Mouse (Mus musculus) v-Abl transformed pro-B cells (cell line): ENCODE results near the gene 4930453N24Rik.

Experiments used
- in situ Hi-C, 2 experiments: fragments of 400-800 bp; cut with MboI; formaldehyde crosslinking; loops; one replicate each; pipeline ENCODE4 v1.15.1; 2025; ENCODE audit not compliant: unreplicated experiment in 2 of 2

4930453N24Rik gene

DNA sequence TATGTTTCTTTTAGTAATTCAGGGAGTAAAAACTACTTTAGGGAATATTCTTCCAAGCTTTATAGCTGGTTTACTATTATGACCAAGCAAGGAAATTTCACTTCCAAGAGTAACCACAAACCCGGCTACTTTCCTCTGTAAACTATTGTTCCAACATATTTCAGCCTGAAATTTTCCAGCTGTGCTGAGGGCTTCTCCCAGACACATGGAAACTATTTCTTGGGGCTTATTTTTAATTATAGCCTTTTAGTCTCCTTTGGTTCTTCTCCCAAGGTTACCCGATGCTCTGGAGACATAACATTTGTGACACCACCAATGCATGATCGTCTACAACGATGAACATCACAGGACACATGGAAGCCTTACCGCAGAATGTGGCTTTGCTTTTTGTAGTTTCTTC is 33.7 kb downstream of the 4930453N24Rik start:
- in situ Hi-C loops: loop anchor here in 1 of 2 experiments (25.0 kb wide), 1 partner anchor 1275 kb away; no protein-coding TSS in a partner anchor

DNA sequence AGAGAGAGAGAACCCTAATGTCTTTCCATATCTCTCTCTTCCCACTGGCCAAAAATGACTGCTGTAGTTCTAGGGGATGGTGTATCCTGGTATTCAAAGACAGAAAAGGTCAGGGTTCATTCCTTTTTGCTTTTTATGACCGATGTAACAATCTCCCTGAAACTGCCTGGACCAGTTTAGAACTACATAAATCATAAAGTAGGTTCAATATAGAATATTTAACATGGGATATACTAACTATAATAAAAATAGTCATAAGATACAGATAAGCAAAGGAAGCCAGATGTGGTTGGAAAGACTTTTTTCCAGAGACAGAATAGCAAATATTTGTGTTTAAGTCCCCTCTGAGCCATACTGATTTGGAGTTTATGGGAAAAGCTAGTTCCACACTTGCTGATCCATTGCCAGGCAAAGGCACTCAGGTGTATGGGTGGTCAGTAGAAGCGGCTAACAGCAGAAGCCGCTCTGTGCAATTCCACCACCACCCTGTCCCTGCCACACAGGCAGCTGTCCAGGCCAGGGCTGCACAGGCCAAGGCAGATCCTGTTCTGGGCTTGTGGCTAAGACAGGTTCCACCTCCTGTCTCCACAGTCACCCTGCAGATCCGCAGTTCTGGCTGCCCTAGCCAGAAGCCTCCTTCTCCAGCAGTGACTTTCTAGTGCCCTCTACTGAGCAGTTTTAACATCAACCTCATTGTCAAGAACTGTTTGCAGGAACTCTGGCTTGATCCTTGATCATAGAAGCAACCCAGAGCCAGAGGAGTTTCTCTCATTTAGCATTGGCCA is 47.5 kb downstream of the 4930453N24Rik start:
- in situ Hi-C loops: no loop called here

DNA sequence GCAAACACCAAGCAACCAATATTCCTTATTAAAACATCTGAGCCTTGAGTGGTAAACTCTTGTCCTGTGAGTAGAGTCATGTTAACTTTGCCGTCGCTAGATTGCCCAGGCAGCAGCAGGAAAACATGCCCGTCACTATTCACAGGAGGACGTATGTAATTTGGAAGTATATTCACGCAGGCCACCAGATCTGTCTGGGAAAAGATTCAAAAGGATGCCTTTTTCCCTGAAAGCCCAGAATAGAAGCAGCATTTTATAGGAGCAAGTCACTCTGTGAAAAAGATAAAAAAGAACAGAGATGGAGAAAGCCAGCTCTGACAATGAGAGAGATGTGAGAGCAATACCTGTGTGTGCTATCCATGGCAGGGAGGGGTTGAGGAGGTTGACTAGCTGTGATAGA is 49.4 kb downstream of the 4930453N24Rik start:
- in situ Hi-C loops: no loop called here

DNA sequence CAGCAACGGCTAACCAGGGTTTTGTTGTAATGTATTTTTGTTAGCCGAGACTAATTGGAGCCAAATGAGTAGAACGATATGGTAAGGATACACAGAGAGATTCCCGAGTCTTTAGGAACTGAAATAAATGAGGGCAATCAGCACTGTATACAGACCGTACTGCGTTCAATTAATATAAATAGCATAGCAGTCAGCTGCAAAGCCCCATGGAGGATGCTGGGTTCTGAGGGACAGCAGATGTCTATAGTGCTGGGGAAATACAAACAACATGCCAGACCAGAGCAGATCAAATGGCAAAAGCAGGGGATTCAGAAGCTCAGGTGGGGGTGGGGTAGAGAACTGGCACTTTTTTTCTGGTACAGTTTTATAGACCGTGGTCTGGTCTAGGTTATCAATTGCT is 51.9 kb downstream of the 4930453N24Rik start:
- in situ Hi-C loops: no loop called here

DNA sequence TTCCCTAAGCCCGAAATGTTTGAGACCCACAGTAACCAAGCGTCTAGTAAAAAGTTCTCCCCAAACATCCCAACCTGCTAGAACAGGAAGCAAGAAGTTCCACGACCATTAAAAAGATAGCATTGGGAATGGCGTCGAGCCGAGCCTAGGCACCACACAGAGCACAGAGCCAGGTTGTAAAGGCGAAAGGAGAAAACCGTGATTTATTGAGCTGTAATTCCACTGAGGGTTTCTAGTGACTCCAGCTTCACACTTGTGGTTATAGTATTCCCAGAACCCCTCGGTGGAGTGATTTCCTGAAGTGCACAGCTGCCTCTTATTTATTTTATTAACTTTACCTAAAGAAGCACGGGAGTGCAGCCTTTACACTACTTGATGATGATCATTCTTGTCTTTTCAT is 53.1 kb downstream of the 4930453N24Rik start:
- in situ Hi-C loops: no loop called here

DNA sequence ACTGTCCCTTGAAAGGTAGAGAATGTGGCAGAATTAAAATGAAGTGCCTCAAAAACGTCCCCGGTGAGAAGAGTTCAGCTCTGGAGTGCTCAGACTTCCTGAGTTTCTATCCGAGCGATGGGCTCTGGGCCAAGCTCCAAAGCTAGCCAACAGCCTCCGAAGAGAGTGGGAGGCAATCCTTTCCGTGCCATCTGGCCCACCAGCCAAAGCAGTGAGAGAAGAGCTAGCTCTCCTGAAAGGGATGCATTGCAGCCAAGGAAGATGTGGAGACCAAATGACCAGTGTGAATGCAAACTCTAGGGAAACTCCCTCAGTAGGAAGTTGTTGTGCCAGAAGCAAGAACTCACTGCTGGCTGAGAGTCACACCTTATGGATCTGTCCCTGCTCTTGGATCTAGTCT is 59.1 kb downstream of the 4930453N24Rik start:
- in situ Hi-C loops: no loop called here
